ENCODE assay signal across 4 mouse cellular contexts in genomic region chr2:170624201-170624880, GRCm38 (mm10).
DNase-seq lines count a peak whose midpoint lies in the region.

No protein-coding gene starts in this region.

- DNase-seq in ES-CJ7 (ENCODE audit: low read depth, low spot score) (peak; percentile 23), R1 (ENCODE audit: low read depth, low spot score) (peak; percentile 71), ZHBTc4 (ENCODE audit: low read depth, low spot score) (peak; percentile 67)
- peak; percentile 58 for DNase-seq in heart, adult 11 months

Comparison
In these comparisons a context has a peak if more than half of its experiments do, and no peak if none do; other contexts are left out.
1. Peak in every context shown above with its lines: DNase-seq.